Mouse (Mus musculus): ENCODE data around the gene Rcbtb2. TPM values are rescaled to one million over a fixed set of nuclear protein-coding genes. Genes with fewer than 3 reads are reported as not detected.

Rcbtb2 gene
- polyA plus RNA-seq, 1 experiment from 2014 or later: 32.2 TPM

DNA sequence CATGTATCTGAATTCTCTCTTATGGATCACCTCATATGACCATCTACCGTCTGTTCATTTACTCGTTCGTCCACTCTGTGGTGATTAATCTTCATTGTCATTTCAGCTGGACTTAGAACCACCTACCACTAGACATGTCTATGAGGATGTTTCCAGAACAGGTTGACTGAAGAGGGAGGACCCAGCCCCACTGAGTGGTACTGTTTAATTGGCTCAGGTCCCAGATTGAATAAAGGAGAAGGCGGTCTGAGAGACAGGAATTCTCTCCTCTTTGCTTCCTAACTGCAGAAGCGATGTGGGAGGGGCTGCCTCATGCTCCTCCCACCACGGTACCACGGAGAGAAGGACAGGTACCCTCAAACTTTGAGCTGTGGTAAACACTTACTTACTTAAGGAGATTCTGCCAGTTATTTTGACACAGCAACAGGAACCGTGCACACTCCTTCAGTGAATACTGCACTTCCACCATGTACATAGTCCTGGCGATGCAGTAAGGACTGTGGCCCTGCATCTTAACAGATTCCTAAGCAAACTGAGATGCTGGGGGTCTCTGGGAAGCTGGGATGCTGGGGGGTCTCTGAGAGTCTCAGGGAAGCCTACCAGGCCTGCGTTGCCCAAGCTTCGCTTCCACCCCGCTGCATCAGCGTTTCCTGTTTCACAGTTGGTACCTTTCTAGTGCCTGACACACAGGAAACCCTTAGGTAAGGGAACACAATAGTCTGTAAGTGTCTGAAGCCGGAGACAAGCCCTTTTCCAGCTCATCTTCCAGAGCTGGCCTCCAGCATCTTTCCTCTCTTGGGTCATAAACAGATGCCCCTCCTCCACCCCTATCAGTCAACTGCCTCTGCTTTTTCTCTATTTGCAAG is 4.1 kb upstream of the Rcbtb2 start:
- ATAC-seq: no peak
- no peaks in the 10 kb centered on the region for H3K9me3 ChIP-seq (ENCODE audit: control insufficient read depth)
- H3K36me3 ChIP-seq (ENCODE audit: control insufficient read depth, insufficient read depth): no peaks in the 10 kb centered on the region
- 76% methylated on average over 14 of the region's 14 CpGs for WGBS
- H3K4me3 ChIP-seq (ENCODE audit: low read depth, low read length): no peak overlapping the region
- no peaks in the 10 kb centered on the region for H3K27me3 ChIP-seq (replicated peaks; ENCODE audit: control insufficient read depth, insufficient read depth, low read length)
- no peak overlapping the region for H3K9ac ChIP-seq (ENCODE audit: low read depth, low read length)
- H3K4me2 ChIP-seq (replicated peaks; ENCODE audit: low read depth): no peak overlapping the region
- TF ChIP-seq CTCF (IDR thresholded peaks at IDR 0.05; ENCODE audit: low read depth): no peak
- no peak overlapping the region for H3K27ac ChIP-seq (ENCODE audit: low read depth, low read length)
- H3K4me1 ChIP-seq (replicated peaks; ENCODE audit: control insufficient read depth, insufficient read depth, low read length): peaks cover 14% of the 10 kb centered on the region; the same call in 1 of the 2 replicates

DNA sequence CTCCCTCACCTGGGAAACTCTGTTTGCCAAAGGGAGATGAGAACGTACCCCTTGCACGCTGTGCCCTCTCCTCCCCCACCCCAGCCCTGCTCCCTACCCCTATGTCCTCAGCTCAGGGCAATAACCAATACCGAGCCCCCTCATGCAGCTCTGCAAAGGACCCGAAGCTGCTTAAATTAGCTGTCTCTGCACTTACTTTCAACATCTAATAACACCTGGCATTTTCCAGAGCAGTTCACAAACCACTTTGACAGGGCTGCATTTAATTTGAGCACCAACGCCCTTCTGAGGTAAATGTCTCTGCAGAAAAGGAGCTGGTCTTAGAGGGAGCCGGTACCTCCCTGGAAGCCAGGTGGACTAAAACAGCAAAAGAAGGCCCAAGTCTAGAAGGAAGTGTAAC is 3.4 kb upstream of the Rcbtb2 start:
- ATAC-seq: no peak
- TF ChIP-seq CTCF (IDR thresholded peaks at IDR 0.05; ENCODE audit: low read depth): no peak
- no peak overlapping the region for H3K27ac ChIP-seq (ENCODE audit: low read depth, low read length)
- no peaks in the 10 kb centered on the region for H3K36me3 ChIP-seq (ENCODE audit: control insufficient read depth, insufficient read depth)
- peaks cover 14% of the 10 kb centered on the region; the same call in 1 of the 2 replicates for H3K4me1 ChIP-seq (replicated peaks; ENCODE audit: control insufficient read depth, insufficient read depth, low read length)
- H3K4me3 ChIP-seq (ENCODE audit: low read depth, low read length): no peak overlapping the region
- no peaks in the 10 kb centered on the region for H3K27me3 ChIP-seq (replicated peaks; ENCODE audit: control insufficient read depth, insufficient read depth, low read length)
- H3K9ac ChIP-seq (ENCODE audit: low read depth, low read length): no peak overlapping the region
- H3K4me2 ChIP-seq (replicated peaks; ENCODE audit: low read depth): no peak overlapping the region
- no peaks in the 10 kb centered on the region for H3K9me3 ChIP-seq (ENCODE audit: control insufficient read depth)
- WGBS: 57% methylated on average over 6 of the region's 6 CpGs

GRCm38 (mm10) chr14:73119966-73120365 is 2.9 kb upstream of the Rcbtb2 start:
- Histone ChIP-seq H3K27me3 (replicated peaks; ENCODE audit: control insufficient read depth, insufficient read depth, low read length) (no peaks in the 10 kb centered on the region), H3K9ac (ENCODE audit: low read depth, low read length) (no peak overlapping the region), H3K4me3 (ENCODE audit: low read depth, low read length) (no peak overlapping the region), H3K4me2 (replicated peaks; ENCODE audit: low read depth) (no peak overlapping the region), H3K4me1 (replicated peaks; ENCODE audit: control insufficient read depth, insufficient read depth, low read length) (peaks cover 14% of the 10 kb centered on the region; the same call in 1 of the 2 replicates), H3K27ac (ENCODE audit: low read depth, low read length) (no peak overlapping the region), H3K36me3 (ENCODE audit: control insufficient read depth, insufficient read depth) (no peaks in the 10 kb centered on the region), H3K9me3 (ENCODE audit: control insufficient read depth) (no peaks in the 10 kb centered on the region)
- no peak for TF ChIP-seq CTCF (IDR thresholded peaks at IDR 0.05; ENCODE audit: low read depth)
- ATAC-seq: no peak
- 27% methylated on average over 2 of the region's 2 CpGs for WGBS

DNA sequence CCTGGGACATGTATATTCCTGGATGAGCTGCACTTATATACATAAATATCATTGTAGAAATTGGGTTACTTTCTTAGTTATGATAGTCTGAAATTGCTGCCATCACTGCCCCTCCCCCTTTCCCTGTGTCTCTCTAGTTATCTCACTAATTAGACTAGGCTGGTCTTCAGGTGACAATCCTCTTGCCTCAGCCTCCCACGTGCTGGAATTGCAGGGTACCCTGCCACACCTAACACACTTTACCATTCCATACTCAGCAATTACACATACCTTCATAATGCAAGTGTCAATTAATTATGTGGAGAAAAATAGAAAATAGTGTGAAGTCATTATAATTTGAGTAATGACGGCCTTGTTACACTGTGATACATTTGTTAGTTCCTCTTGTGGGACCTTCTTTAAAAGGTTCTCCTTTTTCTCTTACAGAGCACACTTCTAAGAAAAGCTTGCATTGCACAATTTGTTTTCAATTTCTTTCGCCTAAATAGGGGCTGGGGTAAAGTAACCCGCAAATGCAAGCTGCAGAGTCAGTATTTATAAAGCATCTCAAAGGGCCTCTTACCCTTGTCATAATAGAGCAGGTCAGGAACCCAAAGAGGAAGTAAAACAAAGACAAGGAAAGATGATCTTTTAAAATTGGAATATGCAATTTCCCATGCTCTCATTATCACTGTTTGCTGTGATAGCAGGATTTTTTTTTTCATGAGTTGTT is 470 bp upstream of the Rcbtb2 start:
- Histone ChIP-seq H3K27ac (ENCODE audit: low read depth, low read length) (no peak overlapping the region), H3K4me1 (replicated peaks; ENCODE audit: control insufficient read depth, insufficient read depth, low read length) (peaks cover 14% of the 10 kb centered on the region; the same call in 1 of the 2 replicates), H3K27me3 (replicated peaks; ENCODE audit: control insufficient read depth, insufficient read depth, low read length) (no peaks in the 10 kb centered on the region), H3K4me3 (ENCODE audit: low read depth, low read length) (no peak overlapping the region), H3K9me3 (ENCODE audit: control insufficient read depth) (no peaks in the 10 kb centered on the region), H3K9ac (ENCODE audit: low read depth, low read length) (no peak overlapping the region), H3K4me2 (replicated peaks; ENCODE audit: low read depth) (no peak overlapping the region), H3K36me3 (ENCODE audit: control insufficient read depth, insufficient read depth) (no peaks in the 10 kb centered on the region)
- TF ChIP-seq CTCF (IDR thresholded peaks at IDR 0.05; ENCODE audit: low read depth): no peak
- no peak for ATAC-seq
- WGBS: 40% methylated on average over 4 of the region's 4 CpGs

GRCm38 (mm10) chr14:73123381-73123780 is 544 bp downstream of the Rcbtb2 start:
- no peak for ATAC-seq
- Histone ChIP-seq H3K4me2 (replicated peaks; ENCODE audit: low read depth) (no peak overlapping the region), H3K36me3 (ENCODE audit: control insufficient read depth, insufficient read depth) (no peaks in the 10 kb centered on the region), H3K9ac (ENCODE audit: low read depth, low read length) (no peak overlapping the region), H3K4me1 (replicated peaks; ENCODE audit: control insufficient read depth, insufficient read depth, low read length) (peaks cover 14% of the 10 kb centered on the region; the same call in 1 of the 2 replicates), H3K4me3 (ENCODE audit: low read depth, low read length) (no peak overlapping the region), H3K27me3 (replicated peaks; ENCODE audit: control insufficient read depth, insufficient read depth, low read length) (no peaks in the 10 kb centered on the region), H3K27ac (ENCODE audit: low read depth, low read length) (no peak overlapping the region), H3K9me3 (ENCODE audit: control insufficient read depth) (no peaks in the 10 kb centered on the region)
- TF ChIP-seq CTCF (IDR thresholded peaks at IDR 0.05; ENCODE audit: low read depth): no peak
- WGBS: 89% methylated on average over 9 of the region's 9 CpGs

DNA sequence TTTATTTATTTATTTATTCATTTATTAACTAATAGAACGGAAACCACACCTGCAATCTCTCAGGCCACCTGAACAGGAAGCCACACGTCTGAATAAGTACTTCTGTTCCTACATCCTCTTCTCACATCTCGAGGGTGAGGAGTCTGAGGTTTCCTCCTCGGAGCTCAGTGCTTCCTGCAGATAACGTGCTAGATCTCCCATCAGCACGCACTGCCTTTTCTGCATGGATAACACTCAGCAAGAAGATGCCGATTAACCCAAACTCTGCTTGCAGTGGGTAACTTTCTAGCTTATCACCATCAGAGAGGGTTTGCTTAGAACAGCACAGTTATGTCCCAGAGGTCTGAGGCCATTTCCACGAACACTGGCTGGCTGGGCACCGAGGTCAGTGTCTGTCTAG is 949 bp downstream of the Rcbtb2 start:
- peaks cover 14% of the 10 kb centered on the region; the same call in 1 of the 2 replicates for H3K4me1 ChIP-seq (replicated peaks; ENCODE audit: control insufficient read depth, insufficient read depth, low read length)
- no peak for ATAC-seq
- no peaks in the 10 kb centered on the region for H3K27me3 ChIP-seq (replicated peaks; ENCODE audit: control insufficient read depth, insufficient read depth, low read length)
- H3K4me2 ChIP-seq (replicated peaks; ENCODE audit: low read depth): no peak overlapping the region
- 65% methylated on average over 9 of the region's 9 CpGs for WGBS
- H3K9me3 ChIP-seq (ENCODE audit: control insufficient read depth): no peaks in the 10 kb centered on the region
- no peak for TF ChIP-seq CTCF (IDR thresholded peaks at IDR 0.05; ENCODE audit: low read depth)
- H3K36me3 ChIP-seq (ENCODE audit: control insufficient read depth, insufficient read depth): no peaks in the 10 kb centered on the region
- H3K4me3 ChIP-seq (ENCODE audit: low read depth, low read length): no peak overlapping the region
- no peak overlapping the region for H3K27ac ChIP-seq (ENCODE audit: low read depth, low read length)
- H3K9ac ChIP-seq (ENCODE audit: low read depth, low read length): no peak overlapping the region
